Mouse (Mus musculus): ENCODE results near the gene Arrb1. TPM values are rescaled to one million over a fixed set of nuclear protein-coding genes. Genes with fewer than 3 reads are reported as not detected.

Gene Arrb1
- polyA plus RNA-seq, 1 experiment from 2014 or later, result 15.9 TPM

DNA sequence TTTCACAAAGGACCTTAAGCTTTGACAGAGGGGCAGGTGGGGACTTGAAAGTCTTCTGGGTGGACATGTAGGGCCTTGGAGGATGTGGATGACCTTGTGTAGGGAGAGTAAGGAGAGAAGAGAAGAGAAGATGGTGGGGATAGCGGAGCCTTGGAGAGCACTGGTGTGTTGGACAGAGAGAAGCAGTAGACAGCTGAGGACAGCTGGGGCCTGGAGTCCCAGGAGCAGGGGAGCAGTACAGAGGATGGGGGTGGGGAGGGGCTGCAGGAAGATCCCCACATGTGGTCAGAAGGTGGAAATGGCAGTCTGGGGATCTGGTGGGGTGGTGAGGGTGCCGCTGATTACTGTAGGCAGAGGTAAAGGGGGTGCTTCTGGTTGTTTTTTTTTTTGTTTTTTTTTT lies 4.8 kb downstream of the Arrb1 start:
- peak overlapping the region; percentile 8; the same call in 1 of the 2 replicates for H3K4me3 ChIP-seq
- WGBS, result 64% methylated on average over 2 of the region's 2 CpGs
- H3K9ac ChIP-seq, result peak overlapping the region; percentile 58
- H3K4me1 ChIP-seq (replicated peaks), result peaks cover 72% of the 10 kb centered on the region
- ATAC-seq (ENCODE audit: low read depth), result no peak
- H3K27ac ChIP-seq (replicated peaks), result peak overlapping the region; percentile 49; the same call in 1 of the 2 replicates
- H3K36me3 ChIP-seq, result no peaks in the 10 kb centered on the region
- peak overlapping the region; percentile 81 for H3K4me2 ChIP-seq
- H3K9me3 ChIP-seq, result no peaks in the 10 kb centered on the region
- no peaks in the 10 kb centered on the region for H3K27me3 ChIP-seq

DNA sequence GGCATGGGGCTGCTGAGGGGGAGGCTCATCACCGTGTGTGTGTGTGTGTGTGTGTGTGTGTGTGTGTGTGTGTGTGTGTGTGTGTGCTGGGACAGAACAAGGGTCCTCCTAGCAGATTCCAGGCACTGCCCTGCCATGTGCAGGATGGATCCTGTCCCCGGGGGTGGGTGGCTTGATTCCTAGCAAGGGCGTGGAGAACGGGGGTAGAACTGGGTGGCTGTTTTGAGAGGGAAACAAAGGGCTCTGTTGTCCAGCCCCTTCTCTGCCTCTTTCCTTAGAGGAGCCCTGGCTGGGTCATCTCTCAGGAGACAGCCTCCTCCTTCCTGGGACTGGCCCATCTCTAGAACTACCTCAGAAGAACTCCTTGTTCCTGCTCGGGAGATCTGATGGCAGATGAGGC lies 5.9 kb downstream of the Arrb1 start:
- H3K9ac ChIP-seq, result no peak overlapping the region
- ATAC-seq (ENCODE audit: low read depth), result no peak
- no peak overlapping the region for H3K27ac ChIP-seq (replicated peaks)
- H3K4me2 ChIP-seq, result peak overlapping the region; percentile 81; the same call in 1 of the 2 replicates
- H3K4me1 ChIP-seq (replicated peaks), result peaks cover 81% of the 10 kb centered on the region
- no peaks in the 10 kb centered on the region for H3K27me3 ChIP-seq
- H3K4me3 ChIP-seq, result no peak overlapping the region
- H3K36me3 ChIP-seq, result peaks cover 6% of the 10 kb centered on the region
- no peaks in the 10 kb centered on the region for H3K9me3 ChIP-seq
- whole genome bisulfite sequencing, result 49% methylated on average over 5 of the region's 5 CpGs

DNA sequence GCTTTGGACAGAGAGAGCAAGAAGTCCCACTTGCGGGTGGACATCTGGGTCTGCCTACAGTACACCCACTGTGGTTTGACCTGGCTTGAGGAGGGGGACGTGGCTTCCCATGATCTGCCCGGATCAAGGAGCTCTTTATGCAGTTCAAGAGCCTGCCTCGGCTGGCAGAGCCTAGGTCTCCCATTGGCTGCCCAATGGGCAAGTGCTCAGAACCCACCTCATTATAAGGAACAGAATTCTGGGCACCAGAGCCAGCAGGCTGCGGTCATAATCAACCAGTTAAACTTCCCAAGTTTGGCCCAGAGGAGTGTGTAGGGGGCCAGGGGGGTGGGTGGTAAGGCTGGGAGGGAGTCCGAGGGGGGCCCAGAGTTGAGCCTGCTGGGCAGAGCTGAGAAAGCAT lies 9.0 kb downstream of the Arrb1 start:
- H3K4me1 ChIP-seq (replicated peaks), result peaks cover 69% of the 10 kb centered on the region
- no peak overlapping the region for H3K27ac ChIP-seq (replicated peaks)
- ATAC-seq (ENCODE audit: low read depth), result no peak

GRCm38 (mm10) chr7:99545885-99546745 lies 10.8 kb downstream of the Arrb1 start:
- H3K4me2 ChIP-seq, result no peak overlapping the region
- peak overlapping the region; percentile 82 for H3K27ac ChIP-seq (replicated peaks)
- peaks cover 29% of the 10 kb centered on the region for H3K36me3 ChIP-seq
- H3K9ac ChIP-seq, result peak overlapping the region; percentile 14
- no peak overlapping the region for H3K4me3 ChIP-seq
- H3K27me3 ChIP-seq, result no peaks in the 10 kb centered on the region
- peak; percentile 68 for ATAC-seq (ENCODE audit: low read depth)
- H3K4me1 ChIP-seq (replicated peaks), result peaks cover 53% of the 10 kb centered on the region
- no peaks in the 10 kb centered on the region for H3K9me3 ChIP-seq
- WGBS, result 35% methylated on average over 10 of the region's 10 CpGs

More for the DNA sequence above, 9.0 kb downstream of the Arrb1 start:
- Histone ChIP-seq H3K9me3 (no peaks in the 10 kb centered on the region), H3K9ac (no peak overlapping the region), H3K4me3 (no peak overlapping the region), H3K27me3 (no peaks in the 10 kb centered on the region), H3K4me2 (no peak overlapping the region), H3K36me3 (peaks cover 11% of the 10 kb centered on the region)
- WGBS, result 68% methylated on average over 6 of the region's 6 CpGs

- no peaks in the 10 kb centered on the region for H3K9me3 ChIP-seq
- 64% methylated on average over 10 of the region's 11 CpGs for WGBS
- H3K27me3 ChIP-seq, result no peaks in the 10 kb centered on the region
- H3K9ac ChIP-seq, result peak overlapping the region; percentile 38
- H3K4me2 ChIP-seq, result no peak overlapping the region
- H3K27ac ChIP-seq (replicated peaks), result 0 out of 2 replicates have a peak overlapping the region, but pooled peaks have one; percentile 52
- H3K36me3 ChIP-seq, result peaks cover 30% of the 10 kb centered on the region
- no peak for ATAC-seq (ENCODE audit: low read depth)
- no peak overlapping the region for H3K4me3 ChIP-seq
- peaks cover 57% of the 10 kb centered on the region for H3K4me1 ChIP-seq (replicated peaks)
Observed at GRCm38 (mm10) chr7:99547584-99548487, 12.6 kb downstream of the Arrb1 start.

DNA sequence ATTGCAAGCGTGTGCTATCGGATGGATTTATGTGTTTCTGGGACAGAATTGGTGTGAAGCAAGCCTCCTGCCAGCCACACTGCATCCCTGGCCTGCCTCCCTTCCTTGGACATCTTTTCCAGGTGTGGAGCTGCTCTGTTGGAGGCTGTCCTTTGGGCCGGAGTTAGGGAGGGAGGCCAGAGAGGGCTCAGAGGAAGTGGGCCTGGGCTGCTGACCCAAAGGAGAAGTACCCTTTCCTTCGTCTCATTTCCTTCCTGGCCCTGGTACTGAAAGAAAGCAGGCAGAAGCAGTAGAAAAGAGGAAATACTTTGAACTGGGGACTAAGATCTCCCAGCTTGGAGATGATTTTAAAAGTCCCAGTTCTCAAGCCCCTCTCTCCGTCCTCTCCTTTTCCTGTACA lies 14.4 kb downstream of the Arrb1 start:
- Histone ChIP-seq H3K9ac (no peak overlapping the region), H3K4me2 (no peak overlapping the region), H3K27ac (replicated peaks) (no peak overlapping the region), H3K9me3 (no peaks in the 10 kb centered on the region), H3K36me3 (peaks cover 30% of the 10 kb centered on the region), H3K27me3 (no peaks in the 10 kb centered on the region), H3K4me1 (replicated peaks) (peaks cover 69% of the 10 kb centered on the region), H3K4me3 (no peak overlapping the region)
- ATAC-seq (ENCODE audit: low read depth), result no peak
- 91% methylated on average over 5 of the region's 5 CpGs for WGBS

DNA sequence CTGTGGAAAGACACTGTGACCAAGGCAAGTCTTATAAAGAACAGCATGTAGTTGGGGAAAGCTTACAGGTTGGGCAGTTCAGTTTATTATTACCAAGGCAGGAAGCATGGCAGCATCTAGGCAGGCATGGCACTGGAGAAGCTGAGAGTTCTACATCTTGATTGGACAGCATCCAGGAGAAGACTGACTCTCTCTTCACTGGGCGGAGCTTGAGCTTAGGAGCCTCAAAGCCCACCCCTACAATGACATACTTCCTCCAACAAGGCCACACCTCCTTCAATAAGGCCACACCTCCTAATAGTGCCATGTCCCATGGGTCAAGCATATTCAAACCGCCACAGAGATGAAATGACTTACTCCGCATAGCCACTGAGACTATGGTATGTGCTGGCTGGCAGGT lies 16.4 kb downstream of the Arrb1 start:
- H3K27ac ChIP-seq (replicated peaks), result 0 out of 2 replicates have a peak overlapping the region, but pooled peaks have one; percentile 71
- no peak overlapping the region for H3K9ac ChIP-seq
- no peaks in the 10 kb centered on the region for H3K27me3 ChIP-seq
- WGBS, result 83% methylated on average over 3 of the region's 3 CpGs
- no peak overlapping the region for H3K4me2 ChIP-seq
- H3K36me3 ChIP-seq, result peaks cover 24% of the 10 kb centered on the region; the same call in 1 of the 2 replicates
- no peak overlapping the region for H3K4me3 ChIP-seq
- ATAC-seq (ENCODE audit: low read depth), result no peak
- no peaks in the 10 kb centered on the region for H3K9me3 ChIP-seq
- H3K4me1 ChIP-seq (replicated peaks), result peaks cover 60% of the 10 kb centered on the region

GRCm38 (mm10) chr7:99553222-99553884 lies 18.1 kb downstream of the Arrb1 start:
- peaks cover 55% of the 10 kb centered on the region for H3K4me1 ChIP-seq (replicated peaks)
- WGBS, result 33% methylated on average over 9 of the region's 9 CpGs
- H3K27ac ChIP-seq (replicated peaks), result peak overlapping the region; percentile 69

GRCm38 (mm10) chr7:99553885-99554269 lies 18.6 kb downstream of the Arrb1 start:
- H3K4me1 ChIP-seq (replicated peaks), result peaks cover 54% of the 10 kb centered on the region
- H3K27me3 ChIP-seq, result no peaks in the 10 kb centered on the region
- no peak overlapping the region for H3K4me2 ChIP-seq
- 0 out of 2 replicates have a peak overlapping the region, but pooled peaks have one; percentile 6 for H3K9ac ChIP-seq
- WGBS, result 10% methylated on average over 4 of the region's 4 CpGs
- no peak for ATAC-seq (ENCODE audit: low read depth)
- H3K36me3 ChIP-seq, result peaks cover 23% of the 10 kb centered on the region; the same call in 1 of the 2 replicates
- no peaks in the 10 kb centered on the region for H3K9me3 ChIP-seq
- no peak overlapping the region for H3K4me3 ChIP-seq
- peak overlapping the region; percentile 69 for H3K27ac ChIP-seq (replicated peaks)

More at GRCm38 (mm10) chr7:99553222-99553884, 18.1 kb downstream of the Arrb1 start:
- H3K4me3 ChIP-seq, result no peak overlapping the region
- H3K9ac ChIP-seq, result 0 out of 2 replicates have a peak overlapping the region, but pooled peaks have one; percentile 6
- H3K36me3 ChIP-seq, result peaks cover 24% of the 10 kb centered on the region; the same call in 1 of the 2 replicates
- H3K4me2 ChIP-seq, result no peak overlapping the region
- H3K27me3 ChIP-seq, result no peaks in the 10 kb centered on the region
- no peaks in the 10 kb centered on the region for H3K9me3 ChIP-seq
- no peak for ATAC-seq (ENCODE audit: low read depth)

- WGBS, result 31% methylated on average over 6 of the region's 6 CpGs
- Histone ChIP-seq H3K4me3 (no peak overlapping the region), H3K4me2 (no peak overlapping the region), H3K9ac (no peak overlapping the region), H3K9me3 (no peaks in the 10 kb centered on the region), H3K27me3 (no peaks in the 10 kb centered on the region), H3K4me1 (replicated peaks) (peaks cover 65% of the 10 kb centered on the region), H3K27ac (replicated peaks) (0 out of 2 replicates have a peak overlapping the region, but pooled peaks have one; percentile 14), H3K36me3 (0 out of 2 replicates have a peak, but pooled peaks cover 4% of the 10 kb centered on the region)
- no peak for ATAC-seq (ENCODE audit: low read depth)
Observed at GRCm38 (mm10) chr7:99555862-99556261, 20.6 kb downstream of the Arrb1 start.

- no peak overlapping the region for H3K4me3 ChIP-seq
- peak overlapping the region; percentile 31 for H3K9ac ChIP-seq
- peaks cover 59% of the 10 kb centered on the region for H3K4me1 ChIP-seq (replicated peaks)
- peak overlapping the region; percentile 67 for H3K27ac ChIP-seq (replicated peaks)
- peak overlapping the region; percentile 27; the same call in 1 of the 2 replicates for H3K4me2 ChIP-seq
- no peaks in the 10 kb centered on the region for H3K9me3 ChIP-seq
- 9% methylated on average over 11 of the region's 11 CpGs for WGBS
- H3K27me3 ChIP-seq, result no peaks in the 10 kb centered on the region
- no peaks in the 10 kb centered on the region for H3K36me3 ChIP-seq
- ATAC-seq (ENCODE audit: low read depth), result no peak
Observed at GRCm38 (mm10) chr7:99559091-99559490, 23.8 kb downstream of the Arrb1 start.

Measured in neural tube, embryonic 13.5 days (tissue).